In genomic region chr9:36971066-36971465, GRCm38 (mm10) we compare ENCODE assay signal across 13 mouse cellular contexts.
DNase-seq lines count a peak whose midpoint lies in the region; ATAC-seq and TF ChIP-seq lines count a peak whose summit lies in the region.
"Had no signal": no experiment of that assay in that cellular context is flagged by ENCODE, and none has a peak within 500 bp of the region (broad histone marks: within the 10 kb centered on the region; RNA-seq: fewer than 3 reads in every experiment).

No protein-coding gene starts in this region.

- H3K4me1 ChIP-seq in intestine, embryonic 14.5 days (replicated peaks; ENCODE audit: control insufficient read depth, insufficient read depth, low read length) = peaks cover 17% of the 10 kb centered on the region
- peaks cover 13% of the 10 kb centered on the region; the same call in 1 of the 2 replicates for H3K4me1 ChIP-seq in intestine, embryonic 15.5 days (replicated peaks)
- H3K4me1 ChIP-seq in lung, embryonic 16.5 days (replicated peaks; ENCODE audit: control insufficient read depth, insufficient read depth, low read length) = 0 out of 2 replicates have a peak, but pooled peaks cover 4% of the 10 kb centered on the region
- no peaks in the 10 kb centered on the region for H3K4me1 ChIP-seq in lung, adult 2 months (ENCODE audit: control insufficient read depth, insufficient read depth, low read length)
- H3K4me1 ChIP-seq: liver, embryonic 13.5 days had no signal

- ATAC-seq in intestine, embryonic 14.5 days (replicated peaks; ENCODE audit: low FRiP score, low TSS enrichment, low read depth) = no peak
- ATAC-seq in intestine, embryonic 15.5 days = no peak
- peak; percentile 36; the same call in 1 of the 2 replicates for ATAC-seq in lung, embryonic 16.5 days (ENCODE audit: low read depth)
- no peak for ATAC-seq in inflammation-experienced regulatory T-cells, adult 6 months

- H3K9me3 ChIP-seq in intestine, embryonic 14.5 days (ENCODE audit: control insufficient read depth, low read length) = no peaks in the 10 kb centered on the region
- H3K9me3 ChIP-seq in intestine, embryonic 15.5 days = no peaks in the 10 kb centered on the region
- no peaks in the 10 kb centered on the region for H3K9me3 ChIP-seq in lung, embryonic 16.5 days (ENCODE audit: control insufficient read depth, low read length)
- H3K9me3 ChIP-seq: heart, embryonic 10.5 days; liver, embryonic 13.5 days; midbrain, embryonic 12.5 days; neural tube, embryonic 13.5 days had no signal

- H3K36me3 ChIP-seq in intestine, embryonic 14.5 days (ENCODE audit: control insufficient read depth, insufficient read depth, low read length) = 0 out of 2 replicates have a peak, but pooled peaks cover 3% of the 10 kb centered on the region
- H3K36me3 ChIP-seq in intestine, embryonic 15.5 days = no peaks in the 10 kb centered on the region
- H3K36me3 ChIP-seq in lung, embryonic 16.5 days (ENCODE audit: control insufficient read depth, insufficient read depth, low read length) = no peaks in the 10 kb centered on the region
- H3K36me3 ChIP-seq: heart, embryonic 10.5 days; liver, embryonic 13.5 days had no signal

- TF ChIP-seq POLR2A in lung, adult 2 months (IDR thresholded peaks at IDR 0.05; ENCODE audit: borderline replicate concordance, extremely low read depth, low read depth, low read length) = no peak

- H3K27ac ChIP-seq in intestine, embryonic 14.5 days (ENCODE audit: low read depth) = no peak overlapping the region
- H3K27ac ChIP-seq in intestine, embryonic 15.5 days = no peak overlapping the region
- peak overlapping the region; percentile 2; the same call in 1 of the 2 replicates for H3K27ac ChIP-seq in lung, embryonic 16.5 days (ENCODE audit: low read length)
- H3K27ac ChIP-seq: heart, embryonic 10.5 days; hindbrain, embryonic 14.5 days; liver, embryonic 13.5 days; midbrain, embryonic 12.5 days; neural tube, embryonic 13.5 days had no signal

- WGBS in intestine, embryonic 14.5 days = 10% methylated on average over 3 of the region's 3 CpGs
- 13% methylated on average over 3 of the region's 3 CpGs for WGBS in intestine, embryonic 15.5 days
- WGBS in lung, embryonic 16.5 days = 18% methylated on average over 3 of the region's 3 CpGs
- 13% methylated on average over 3 of the region's 3 CpGs for WGBS in lung, adult 2 months

- no peak for TF ChIP-seq CTCF in lung, adult 2 months (IDR thresholded peaks at IDR 0.05; ENCODE audit: insufficient read depth, low read length)

- DNase-seq in intestine, embryonic 14.5 days (ENCODE audit: low spot score) = no peak
- DNase-seq in lung, adult 2 months = no peak
- peak; percentile 56 for DNase-seq in embryo, embryonic 10.5 days (ENCODE audit: low spot score)
- DNase-seq in kidney, postnatal 10 days = peak; percentile 24
- DNase-seq in right cerebral cortex, postnatal 14 days = no peak

- H3K9ac ChIP-seq in intestine, embryonic 14.5 days (ENCODE audit: low read length) = no peak overlapping the region
- no peak overlapping the region for H3K9ac ChIP-seq in intestine, embryonic 15.5 days
- no peak overlapping the region for H3K9ac ChIP-seq in lung, embryonic 16.5 days (ENCODE audit: low read length)
- H3K9ac ChIP-seq: hindbrain, embryonic 14.5 days; liver, embryonic 13.5 days; midbrain, embryonic 12.5 days; neural tube, embryonic 13.5 days had no signal

- no peaks in the 10 kb centered on the region for H3K27me3 ChIP-seq in intestine, embryonic 14.5 days (replicated peaks; ENCODE audit: control insufficient read depth, insufficient read depth, low read length)
- H3K27me3 ChIP-seq in intestine, embryonic 15.5 days (replicated peaks) = no peaks in the 10 kb centered on the region
- H3K27me3 ChIP-seq in lung, embryonic 16.5 days (ENCODE audit: control insufficient read depth, insufficient read depth, low read depth, low read length) = no peaks in the 10 kb centered on the region
- H3K27me3 ChIP-seq: liver, embryonic 13.5 days; midbrain, embryonic 12.5 days; neural tube, embryonic 13.5 days had no signal

- H3K4me2 ChIP-seq in intestine, embryonic 14.5 days (ENCODE audit: low read length) = peak overlapping the region; percentile 23; the same call in 1 of the 2 replicates
- H3K4me2 ChIP-seq in intestine, embryonic 15.5 days (replicated peaks) = no peak overlapping the region; the same call in 1 of the 2 replicates
- H3K4me2 ChIP-seq in lung, embryonic 16.5 days (ENCODE audit: low read depth, low read length) = no peak overlapping the region
- H3K4me2 ChIP-seq: hindbrain, embryonic 14.5 days; liver, embryonic 13.5 days; midbrain, embryonic 12.5 days; neural tube, embryonic 13.5 days had no signal

- no peak overlapping the region for H3K4me3 ChIP-seq in intestine, embryonic 14.5 days (ENCODE audit: low read depth, low read length)
- H3K4me3 ChIP-seq in intestine, embryonic 15.5 days (replicated peaks) = no peak overlapping the region
- H3K4me3 ChIP-seq in lung, embryonic 16.5 days (ENCODE audit: low read length) = no peak overlapping the region
- H3K4me3 ChIP-seq in lung, adult 2 months (replicated peaks; ENCODE audit: extremely low read depth, low read depth, low read length) = no peak overlapping the region
- H3K4me3 ChIP-seq: heart, embryonic 10.5 days; liver, embryonic 13.5 days; midbrain, embryonic 12.5 days; neural tube, embryonic 13.5 days had no signal

Comparison
In these comparisons a context has a peak if more than half of its experiments do, and no peak if none do; other contexts are left out.
1. DNase-seq: peak in embryo, embryonic 10.5 days (single experiment) and kidney, postnatal 10 days (single experiment); none in intestine, embryonic 14.5 days (single experiment), lung, adult 2 months (single experiment) and right cerebral cortex, postnatal 14 days (single experiment).